Mouse (Mus musculus): ENCODE measurements around the gene Adgrd1. TPM values are rescaled to one million over a fixed set of nuclear protein-coding genes. Genes with fewer than 3 reads are reported as not detected.

Adgrd1 gene
- total and polyA plus RNA-seq, 2 experiments from 2014 or later = 0.22 to 1.0 TPM

DNA sequence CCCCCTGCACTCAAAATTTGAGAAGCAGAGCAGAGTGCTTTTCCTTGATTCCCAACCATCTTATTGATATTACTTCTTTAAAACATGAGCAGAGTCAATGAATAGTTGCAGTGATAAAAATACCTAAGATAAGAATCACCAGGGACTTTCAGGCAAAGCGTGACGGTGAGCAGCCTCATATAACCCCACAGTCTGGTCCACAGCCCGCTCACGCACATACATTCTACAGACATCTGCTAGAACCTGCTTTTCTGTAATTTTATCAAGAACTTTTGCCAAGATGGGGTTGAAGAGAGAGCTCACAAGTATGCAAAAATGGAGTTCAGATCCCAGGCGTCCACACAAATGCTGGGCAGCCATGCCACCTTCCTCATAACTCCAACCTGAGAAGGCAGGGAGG is 40.9 kb downstream of the Adgrd1 start:
- peak overlapping the region; percentile 10; the same call in 1 of the 2 replicates for H3K9ac ChIP-seq
- no peaks in the 10 kb centered on the region for H3K27me3 ChIP-seq (ENCODE audit: insufficient read depth, low read length)
- TF ChIP-seq CTCF (IDR thresholded peaks at IDR 0.05; ENCODE audit: low read depth) = no peak
- H3K27ac ChIP-seq (ENCODE audit: low read depth, low read length) = peak overlapping the region; percentile 74
- DNase-seq = peak; percentile 36
- H3K9me3 ChIP-seq (ENCODE audit: low read length) = no peaks in the 10 kb centered on the region
- no peak overlapping the region for H3K4me2 ChIP-seq (ENCODE audit: low read depth)
- H3K4me1 ChIP-seq (ENCODE audit: insufficient read depth) = peaks cover 27% of the 10 kb centered on the region
- WGBS = 56% methylated on average over 5 of the region's 5 CpGs
- H3K4me3 ChIP-seq (ENCODE audit: low read depth, low read length) = no peak overlapping the region
- no peaks in the 10 kb centered on the region for H3K36me3 ChIP-seq (ENCODE audit: insufficient read depth)
- no peak for ATAC-seq

DNA sequence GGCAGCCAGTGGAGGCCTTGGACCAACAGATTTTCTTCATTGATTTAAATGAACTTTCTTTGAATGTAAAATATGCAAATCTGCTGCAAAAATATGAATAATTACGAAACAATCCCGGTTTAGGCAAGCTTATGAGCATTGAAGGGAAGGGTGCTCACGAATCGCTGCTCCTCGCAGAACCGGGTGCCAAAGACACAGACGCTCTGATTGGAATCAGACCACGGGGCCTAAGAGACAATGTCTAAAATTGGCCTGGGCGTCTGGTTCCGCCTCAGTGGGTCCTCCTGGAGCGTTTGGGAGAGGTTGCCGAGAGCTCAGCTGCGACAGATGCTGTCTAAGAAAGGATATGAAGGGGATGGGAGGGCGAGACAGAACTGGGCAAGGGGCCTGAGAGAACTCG is 42.0 kb downstream of the Adgrd1 start:
- H3K4me3 ChIP-seq (ENCODE audit: low read depth, low read length) = no peak overlapping the region
- 35% methylated on average over 15 of the region's 15 CpGs for WGBS
- no peaks in the 10 kb centered on the region for H3K36me3 ChIP-seq (ENCODE audit: insufficient read depth)
- peak overlapping the region; percentile 74 for H3K27ac ChIP-seq (ENCODE audit: low read depth, low read length)
- no peaks in the 10 kb centered on the region for H3K9me3 ChIP-seq (ENCODE audit: low read length)
- H3K27me3 ChIP-seq (ENCODE audit: insufficient read depth, low read length) = no peaks in the 10 kb centered on the region
- H3K4me2 ChIP-seq (ENCODE audit: low read depth) = no peak overlapping the region
- no peak for TF ChIP-seq CTCF (IDR thresholded peaks at IDR 0.05; ENCODE audit: low read depth)
- DNase-seq (peak; percentile 79), ATAC-seq (peak; percentile 89)
- no peak overlapping the region for H3K9ac ChIP-seq
- peaks cover 27% of the 10 kb centered on the region for H3K4me1 ChIP-seq (ENCODE audit: insufficient read depth)

DNA sequence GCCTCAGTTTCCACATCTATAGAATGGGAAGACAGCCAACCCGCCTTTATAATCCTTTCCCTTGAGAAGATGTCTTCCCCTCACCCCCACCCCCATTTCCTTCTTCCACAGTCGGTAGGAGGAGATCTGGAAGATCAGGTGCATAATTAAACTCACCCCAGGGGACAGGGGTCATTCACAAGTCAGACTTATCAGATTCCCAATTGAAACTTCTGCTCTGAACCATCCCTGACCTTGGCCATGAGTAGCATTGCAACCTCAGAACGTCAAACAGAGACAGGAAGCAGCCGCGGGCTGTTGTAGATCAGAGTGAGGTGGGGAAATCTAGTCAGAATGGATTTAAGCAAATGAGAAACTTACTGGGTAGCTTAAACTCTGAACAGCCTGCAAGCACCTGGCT is 46.3 kb downstream of the Adgrd1 start:
- no peaks in the 10 kb centered on the region for H3K27me3 ChIP-seq (ENCODE audit: insufficient read depth, low read length)
- 71% methylated on average over 5 of the region's 5 CpGs for WGBS
- TF ChIP-seq CTCF (IDR thresholded peaks at IDR 0.05; ENCODE audit: low read depth) = no peak

DNA sequence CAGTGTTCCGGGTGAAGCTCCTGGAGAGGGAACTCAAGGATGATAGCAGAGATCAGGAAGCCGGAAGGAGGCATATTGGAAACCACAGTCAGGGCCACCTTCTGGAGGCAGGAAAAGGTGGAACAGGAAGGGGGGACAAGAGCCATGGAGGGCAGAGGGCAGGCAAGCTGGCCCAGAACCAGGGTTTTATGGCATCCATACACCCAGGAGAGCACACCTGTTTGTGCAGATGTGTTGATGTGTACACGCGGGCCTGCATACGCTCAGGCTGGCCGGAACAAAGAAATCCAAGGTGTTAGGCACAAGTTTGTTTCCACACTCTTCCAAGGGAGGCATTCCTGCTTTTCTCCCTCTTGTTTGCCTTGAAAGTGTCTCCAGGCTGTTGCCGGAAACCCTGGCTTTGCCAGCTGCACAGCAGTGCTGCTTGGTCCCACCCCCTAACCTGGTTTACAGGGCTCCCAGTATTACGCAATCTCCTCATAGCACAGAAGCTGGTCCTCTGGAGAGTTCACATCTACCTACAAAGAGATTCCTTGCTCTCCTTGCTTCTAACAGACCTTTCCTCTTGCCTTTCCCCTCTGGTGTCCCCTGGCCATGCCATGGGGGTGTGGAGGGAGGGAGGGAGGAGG is 48.9 kb downstream of the Adgrd1 start:
- 84% methylated on average over 8 of the region's 8 CpGs for WGBS
- H3K27ac ChIP-seq (ENCODE audit: low read depth, low read length) = no peak overlapping the region
- no peak for ATAC-seq
- no peaks in the 10 kb centered on the region for H3K4me1 ChIP-seq (ENCODE audit: insufficient read depth)
- no peak for DNase-seq
- H3K4me3 ChIP-seq (ENCODE audit: low read depth, low read length) = no peak overlapping the region
- TF ChIP-seq CTCF (IDR thresholded peaks at IDR 0.05; ENCODE audit: low read depth) = no peak
- H3K4me2 ChIP-seq (ENCODE audit: low read depth) = no peak overlapping the region
- H3K27me3 ChIP-seq (ENCODE audit: insufficient read depth, low read length) = no peaks in the 10 kb centered on the region
- no peak overlapping the region for H3K9ac ChIP-seq
- no peaks in the 10 kb centered on the region for H3K9me3 ChIP-seq (ENCODE audit: low read length)
- no peaks in the 10 kb centered on the region for H3K36me3 ChIP-seq (ENCODE audit: insufficient read depth)

More for the DNA sequence above, 46.3 kb downstream of the Adgrd1 start:
- Histone ChIP-seq H3K4me3 (ENCODE audit: low read depth, low read length) (no peak overlapping the region), H3K4me1 (ENCODE audit: insufficient read depth) (peaks cover 17% of the 10 kb centered on the region), H3K36me3 (ENCODE audit: insufficient read depth) (no peaks in the 10 kb centered on the region), H3K27ac (ENCODE audit: low read depth, low read length) (no peak overlapping the region), H3K4me2 (ENCODE audit: low read depth) (no peak overlapping the region), H3K9me3 (ENCODE audit: low read length) (no peaks in the 10 kb centered on the region), H3K9ac (no peak overlapping the region)
- DNase-seq (no peak), ATAC-seq (no peak)

DNA sequence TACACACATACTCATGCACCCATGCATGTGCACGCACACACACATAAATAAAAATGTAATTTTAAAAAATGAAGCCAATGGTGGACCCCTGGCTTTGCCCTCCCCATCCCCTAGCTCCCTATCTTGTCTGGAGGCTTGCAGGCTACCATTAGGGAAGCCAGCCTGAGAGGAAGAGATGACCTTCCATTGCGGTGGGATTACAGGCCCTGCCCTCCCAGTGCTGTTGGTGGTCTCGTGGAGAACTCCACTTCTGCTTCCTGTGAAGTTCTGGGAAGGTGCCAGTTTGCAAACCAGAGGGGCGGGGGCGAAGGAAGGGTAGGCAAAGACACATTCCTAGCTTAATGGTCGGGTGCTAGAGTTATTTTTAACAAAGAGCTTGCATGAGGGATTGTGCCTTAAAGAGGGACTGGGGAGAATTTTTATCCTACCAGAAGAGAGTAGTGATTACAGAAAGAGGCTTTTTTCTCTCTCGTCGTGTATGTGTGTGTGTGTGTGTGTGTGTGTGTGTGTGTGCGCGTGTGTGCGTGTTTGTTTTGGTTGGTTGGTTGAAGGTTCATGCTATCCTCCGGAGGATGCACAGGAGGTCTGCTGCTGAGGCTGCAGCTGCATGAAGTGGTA is 50.5 kb downstream of the Adgrd1 start:
- Histone ChIP-seq H3K4me3 (ENCODE audit: low read depth, low read length) (no peak overlapping the region), H3K27ac (ENCODE audit: low read depth, low read length) (no peak overlapping the region), H3K9me3 (ENCODE audit: low read length) (no peaks in the 10 kb centered on the region), H3K9ac (no peak overlapping the region), H3K27me3 (ENCODE audit: insufficient read depth, low read length) (no peaks in the 10 kb centered on the region), H3K4me2 (ENCODE audit: low read depth) (no peak overlapping the region), H3K36me3 (ENCODE audit: insufficient read depth) (no peaks in the 10 kb centered on the region), H3K4me1 (ENCODE audit: insufficient read depth) (no peaks in the 10 kb centered on the region)
- TF ChIP-seq CTCF (IDR thresholded peaks at IDR 0.05; ENCODE audit: low read depth) = no peak
- DNase-seq (no peak), ATAC-seq (no peak)
- 64% methylated on average over 12 of the region's 12 CpGs for WGBS

DNA sequence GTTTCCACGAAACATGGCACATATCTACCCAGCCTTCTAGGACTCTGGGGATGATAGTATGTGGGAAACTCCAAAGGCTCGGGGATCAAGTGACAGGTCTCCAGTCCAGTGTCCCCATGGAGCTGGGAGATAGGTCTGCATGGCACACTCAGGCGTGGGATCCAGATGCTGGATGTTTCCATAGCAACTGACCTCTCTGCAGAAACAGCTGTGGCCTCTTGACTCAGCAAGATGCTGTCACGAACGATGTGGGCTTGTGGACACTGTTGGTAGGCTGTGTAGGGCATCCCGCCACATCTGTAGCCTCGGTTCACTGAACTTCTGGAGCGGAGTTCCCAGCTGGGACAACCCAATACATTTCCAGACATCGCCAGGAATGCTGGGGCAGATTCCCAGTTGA is 51.9 kb downstream of the Adgrd1 start:
- Histone ChIP-seq H3K4me3 (ENCODE audit: low read depth, low read length) (no peak overlapping the region), H3K4me1 (ENCODE audit: insufficient read depth) (no peaks in the 10 kb centered on the region), H3K9me3 (ENCODE audit: low read length) (no peaks in the 10 kb centered on the region), H3K4me2 (ENCODE audit: low read depth) (no peak overlapping the region), H3K27me3 (ENCODE audit: insufficient read depth, low read length) (no peaks in the 10 kb centered on the region), H3K36me3 (ENCODE audit: insufficient read depth) (no peaks in the 10 kb centered on the region), H3K27ac (ENCODE audit: low read depth, low read length) (no peak overlapping the region), H3K9ac (no peak overlapping the region)
- ATAC-seq (no peak), DNase-seq (no peak)
- no peak for TF ChIP-seq CTCF (IDR thresholded peaks at IDR 0.05; ENCODE audit: low read depth)
- WGBS = 72% methylated on average over 9 of the region's 9 CpGs

All from forebrain, postnatal 0 days (tissue).